In the genomic region with DNA sequence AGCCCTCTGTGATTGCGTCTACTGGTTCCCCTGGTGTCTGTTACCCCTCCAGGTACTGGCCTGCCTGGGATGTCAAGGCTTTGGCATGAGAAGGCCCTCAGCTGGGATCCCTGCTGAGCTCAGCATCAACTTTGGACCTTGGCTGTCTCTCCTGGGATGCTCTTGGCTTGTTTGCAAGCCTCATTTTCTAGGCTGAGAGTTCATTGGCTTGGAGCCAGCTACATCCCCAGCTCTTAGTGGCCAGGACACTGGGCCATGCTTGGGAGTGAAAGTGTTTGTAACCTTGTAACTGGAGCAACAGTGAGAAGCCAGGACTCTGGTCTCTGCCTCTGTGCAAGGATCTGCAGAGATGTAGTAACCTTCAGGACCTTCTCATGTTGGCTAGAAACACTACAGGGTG, we compare ENCODE assay signal across 9 mouse cellular contexts.
DNase-seq lines count a peak whose midpoint lies in the region; ATAC-seq and TF ChIP-seq lines count a peak whose summit lies in the region.
"Had no signal": no experiment of that assay in that cellular context is flagged by ENCODE, and none has a peak within 500 bp of the region (broad histone marks: within the 10 kb centered on the region; RNA-seq: fewer than 3 reads in every experiment).

No protein-coding gene starts in this region.

- no peaks in the 10 kb centered on the region for H3K36me3 ChIP-seq in heart, embryonic 10.5 days
- H3K36me3 ChIP-seq: embryonic facial prominence, embryonic 13.5 days had no signal

- no peak overlapping the region for H3K4me3 ChIP-seq in cerebellum, adult 2 months (replicated peaks; ENCODE audit: insufficient read depth, low read depth, low read length)
- no peak overlapping the region for H3K4me3 ChIP-seq in heart, embryonic 10.5 days
- H3K4me3 ChIP-seq: embryonic facial prominence, embryonic 13.5 days had no signal

- 32% methylated on average over 1 of the region's 1 CpGs for WGBS in cerebellum, adult 2 months
- 91% methylated on average over 1 of the region's 1 CpGs for WGBS in heart, embryonic 10.5 days

- no peak for TF ChIP-seq CTCF in cerebellum, adult 2 months (IDR thresholded peaks at IDR 0.05; ENCODE audit: borderline replicate concordance, insufficient read depth, low read depth, low read length)

- no peak for ATAC-seq in erythroid progenitor cell, adult 5-6 weeks (replicated peaks; ENCODE audit: low FRiP score, poor library complexity, severe bottlenecking)
- no peak for ATAC-seq in erythroblast, adult 5-6 weeks (replicated peaks; ENCODE audit: low FRiP score, poor library complexity, severe bottlenecking)

- H3K4me1 ChIP-seq in cerebellum, adult 2 months (ENCODE audit: control insufficient read depth, insufficient read depth, low read length) = peaks cover 5% of the 10 kb centered on the region; the same call in 1 of the 2 replicates
- 0 out of 2 replicates have a peak, but pooled peaks cover 4% of the 10 kb centered on the region for H3K4me1 ChIP-seq in heart, embryonic 10.5 days

- no peak for TF ChIP-seq POLR2A in cerebellum, adult 2 months (IDR thresholded peaks at IDR 0.05; ENCODE audit: borderline replicate concordance, insufficient read depth, low read length)

- H3K27ac ChIP-seq in cerebellum, adult 2 months (ENCODE audit: insufficient read depth, low read length) = no peak overlapping the region
- H3K27ac ChIP-seq in heart, embryonic 10.5 days = no peak overlapping the region
- H3K27ac ChIP-seq: embryonic facial prominence, embryonic 13.5 days had no signal

- no peaks in the 10 kb centered on the region for H3K9me3 ChIP-seq in heart, embryonic 10.5 days
- H3K9me3 ChIP-seq: embryonic facial prominence, embryonic 13.5 days had no signal

- intact Hi-C loops in left cerebral cortex, postnatal 4 days (cut with DNase I) = no loop called here

- peak; percentile 78 for DNase-seq in left cerebral cortex, postnatal 4 days
- DNase-seq in left cerebral cortex, adult 11 months (ENCODE audit: low spot score) = no peak
- peak; percentile 31 to 54 for DNase-seq in cerebellum, adult 2 months
- DNase-seq in heart, embryonic 10.5 days (ENCODE audit: low spot score) = peak; percentile 65
- peak; percentile 20 for DNase-seq in ovary, adult 18-20 months (ENCODE audit: low spot score)
- DNase-seq in MN1 (ENCODE audit: low spot score) = no peak

- H3K27me3 ChIP-seq in cerebellum, adult 2 months (ENCODE audit: control insufficient read depth, insufficient read depth, low read length) = peaks cover 2% of the 10 kb centered on the region; the same call in 1 of the 2 replicates
- H3K27me3 ChIP-seq in heart, embryonic 10.5 days (ENCODE audit: insufficient read depth, poor library complexity, severe bottlenecking) = no peaks in the 10 kb centered on the region
- H3K27me3 ChIP-seq: embryonic facial prominence, embryonic 13.5 days had no signal

Comparison
In these comparisons a context has a peak if more than half of its experiments do, and no peak if none do; other contexts are left out.
1. DNase-seq: peak in left cerebral cortex, postnatal 4 days (single experiment), cerebellum, adult 2 months (2 of 2), heart, embryonic 10.5 days (single experiment) and ovary, adult 18-20 months (single experiment); none in left cerebral cortex, adult 11 months (single experiment) and MN1 (single experiment).